Mouse (Mus musculus) layer of hippocampus, adult 18-20 months (tissue): ENCODE measurements around the gene Magi2. TPM values are rescaled to one million over a fixed set of nuclear protein-coding genes. Genes with fewer than 3 reads are reported as not detected.

Source experiments
- DNase-seq, 2 experiments: peaks; one replicate each; pipeline ENCODE4 v3.0.0; 2022; ENCODE audit warnings: low spot score in 2 of 2
- total RNA-seq, 2 experiments: library from RNA; stranded (reverse); gene quantifications; 2 replicates each; pipeline ENCODE4 v1.2.3; 2021

Gene Magi2
- total RNA-seq, 2 experiments from 2014 or later = 114 to 141 TPM

- peak; percentile 47 to 78 for DNase-seq
These were observed 682.2 kb downstream of the Magi2 start for GRCm38 (mm10) chr5:19909071-19909470.

- peak; percentile 65 to 82 for DNase-seq
These were observed 682.8 kb downstream of the Magi2 start for GRCm38 (mm10) chr5:19909664-19910063.

GRCm38 (mm10) chr5:19932102-19932501 lies 705.3 kb downstream of the Magi2 start:
- no peak for DNase-seq

- DNase-seq = no peak
These were observed 706.4 kb downstream of the Magi2 start for GRCm38 (mm10) chr5:19933190-19933589.

- DNase-seq = no peak
These were observed 724.3 kb downstream of the Magi2 start for GRCm38 (mm10) chr5:19951102-19951501.

- DNase-seq = no peak
These were observed 737.3 kb downstream of the Magi2 start for GRCm38 (mm10) chr5:19964113-19964512.

- DNase-seq = no peak
These were observed 745.9 kb downstream of the Magi2 start for GRCm38 (mm10) chr5:19972736-19973135.

GRCm38 (mm10) chr5:19973852-19974251 lies 747.0 kb downstream of the Magi2 start:
- DNase-seq = no peak

- DNase-seq = no peak
These were observed 754.7 kb downstream of the Magi2 start for GRCm38 (mm10) chr5:19981518-19981917.

GRCm38 (mm10) chr5:19982031-19982430 lies 755.2 kb downstream of the Magi2 start:
- peak in 1 of 2 experiments; percentile 52 for DNase-seq

GRCm38 (mm10) chr5:19999486-19999885 lies 772.6 kb downstream of the Magi2 start:
- no peak for DNase-seq

GRCm38 (mm10) chr5:19999912-20000311 lies 773.1 kb downstream of the Magi2 start:
- no peak for DNase-seq

GRCm38 (mm10) chr5:20006616-20007015 lies 779.8 kb downstream of the Magi2 start:
- peak in 1 of 2 experiments; percentile 71 for DNase-seq

GRCm38 (mm10) chr5:20007246-20007645 lies 780.4 kb downstream of the Magi2 start:
- DNase-seq = no peak

- DNase-seq = no peak
These were observed 783.4 kb downstream of the Magi2 start for GRCm38 (mm10) chr5:20010210-20010609.

- no peak for DNase-seq
These were observed 791.2 kb downstream of the Magi2 start for GRCm38 (mm10) chr5:20018063-20018462.

- DNase-seq = no peak
These were observed 819.8 kb downstream of the Magi2 start for GRCm38 (mm10) chr5:20046649-20047048.

GRCm38 (mm10) chr5:20048386-20048785 lies 821.5 kb downstream of the Magi2 start:
- DNase-seq = no peak

GRCm38 (mm10) chr5:20050284-20050683 lies 823.4 kb downstream of the Magi2 start:
- no peak for DNase-seq

- no peak for DNase-seq
These were observed 828.2 kb downstream of the Magi2 start for GRCm38 (mm10) chr5:20055000-20055399.

GRCm38 (mm10) chr5:20056074-20056842 lies 829.4 kb downstream of the Magi2 start:
- peak; percentile 30 to 72 for DNase-seq

- no peak for DNase-seq
These were observed 830.0 kb downstream of the Magi2 start for GRCm38 (mm10) chr5:20056856-20057255.

- no peak for DNase-seq
These were observed 835.2 kb downstream of the Magi2 start for GRCm38 (mm10) chr5:20062011-20062410.
